Mouse (Mus musculus): ENCODE results near the gene Prpf3.

DNA sequence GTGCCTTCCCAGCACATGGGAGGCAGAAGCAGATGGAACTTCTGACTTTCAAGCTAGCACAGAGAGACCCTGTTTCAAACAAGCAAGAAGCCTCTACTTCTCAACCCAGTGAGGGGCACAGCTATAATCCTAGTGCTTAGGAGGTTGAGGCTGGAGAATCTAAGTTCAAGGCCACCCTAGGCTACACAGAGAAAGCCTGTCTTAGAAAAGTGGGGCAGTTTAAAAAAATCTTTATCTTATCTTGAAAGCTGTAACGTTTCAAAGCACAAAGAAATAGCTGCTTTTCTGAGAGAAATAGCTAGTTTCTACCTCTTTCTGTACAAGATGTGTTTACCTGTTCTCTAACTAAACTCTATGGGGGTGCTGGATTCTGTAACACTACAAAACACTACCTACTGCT, 49.0 kb downstream of the Prpf3 start:
- TF ChIP-seq POLR2A (IDR thresholded peaks at IDR 0.05; ENCODE audit: insufficient read length, low read depth) (no peak), POLR2AphosphoS2 (IDR thresholded peaks at IDR 0.05; ENCODE audit: insufficient read length, low read depth) (no peak), MAX (IDR thresholded peaks at IDR 0.05; ENCODE audit: low read depth) (no peak), REST (IDR thresholded peaks at IDR 0.05; ENCODE audit: insufficient read depth, insufficient read length) (no peak), MYOG (IDR thresholded peaks at IDR 0.05; ENCODE audit: control insufficient read depth in 1 of 3, insufficient read depth in 1 of 3, insufficient read length in 2 of 3, low read depth in 2 of 3) (no peak)

All from myocyte (in vitro differentiated cells).